Mouse (Mus musculus): Measurements from ENCODE around the gene Fgfr2. TPM values are rescaled to one million over a fixed set of nuclear protein-coding genes. Genes with fewer than 3 reads are reported as not detected.

Gene Fgfr2
- polyA plus RNA-seq, 1 experiment from 2014 or later: 20.3 TPM

GRCm38 (mm10) chr7:130944766-130945475 is 2178.2 kb downstream of the Fgfr2 start:
- H3K27me3 ChIP-seq (ENCODE audit: control insufficient read depth, insufficient read depth, low read length): no peaks in the 10 kb centered on the region
- H3K4me1 ChIP-seq (ENCODE audit: control insufficient read depth, insufficient read depth, low read length): peaks cover 22% of the 10 kb centered on the region
- no peaks in the 10 kb centered on the region for H3K9me3 ChIP-seq (replicated peaks; ENCODE audit: control insufficient read depth, low read length)
- H3K9ac ChIP-seq (ENCODE audit: low read length): no peak overlapping the region
- no peak overlapping the region for H3K27ac ChIP-seq (ENCODE audit: low read length)
- H3K4me3 ChIP-seq (ENCODE audit: low read length): no peak overlapping the region
- 90% methylated on average over 11 of the region's 11 CpGs for WGBS
- no peak for ATAC-seq (replicated peaks; ENCODE audit: extremely low read depth, insufficient read depth, low FRiP score)
- H3K4me2 ChIP-seq (ENCODE audit: low read depth, low read length): no peak overlapping the region
- H3K36me3 ChIP-seq (ENCODE audit: control insufficient read depth, insufficient read depth): no peaks in the 10 kb centered on the region

DNA sequence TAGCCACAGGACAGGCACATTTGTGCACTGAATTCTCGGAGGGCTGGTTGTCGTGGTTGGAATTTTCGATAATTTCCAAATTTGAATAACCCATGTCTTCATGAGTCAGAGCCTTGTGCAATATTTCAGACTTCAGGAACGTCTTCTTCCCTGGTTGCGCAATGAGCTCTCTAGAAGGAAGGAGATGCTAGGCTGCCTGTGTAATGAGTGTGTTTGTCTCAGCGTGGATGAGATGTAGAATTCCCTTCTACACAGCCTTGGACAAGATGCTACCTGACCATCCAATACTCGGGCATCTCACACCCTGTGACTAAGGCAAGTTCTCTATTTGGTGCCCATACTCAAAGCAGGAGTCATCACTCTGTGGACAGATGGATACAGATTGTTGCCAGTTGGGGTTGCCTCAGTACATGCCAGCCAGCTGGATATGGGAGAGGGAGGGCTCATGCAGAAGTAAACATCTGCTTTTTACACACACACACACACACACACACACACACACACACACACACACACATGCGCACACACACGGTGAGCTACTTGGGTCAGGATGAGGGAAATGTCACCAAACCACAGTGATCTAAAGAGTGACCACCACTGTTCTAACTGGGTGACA is 2179.8 kb downstream of the Fgfr2 start:
- Histone ChIP-seq H3K36me3 (ENCODE audit: control insufficient read depth, insufficient read depth) (no peaks in the 10 kb centered on the region), H3K9me3 (replicated peaks; ENCODE audit: control insufficient read depth, low read length) (no peaks in the 10 kb centered on the region), H3K4me1 (ENCODE audit: control insufficient read depth, insufficient read depth, low read length) (peaks cover 13% of the 10 kb centered on the region), H3K4me3 (ENCODE audit: low read length) (no peak overlapping the region), H3K27me3 (ENCODE audit: control insufficient read depth, insufficient read depth, low read length) (no peaks in the 10 kb centered on the region), H3K9ac (ENCODE audit: low read length) (no peak overlapping the region), H3K4me2 (ENCODE audit: low read depth, low read length) (no peak overlapping the region), H3K27ac (ENCODE audit: low read length) (no peak overlapping the region)
- WGBS: 84% methylated on average over 9 of the region's 9 CpGs
- ATAC-seq (replicated peaks; ENCODE audit: extremely low read depth, insufficient read depth, low FRiP score): no peak

DNA sequence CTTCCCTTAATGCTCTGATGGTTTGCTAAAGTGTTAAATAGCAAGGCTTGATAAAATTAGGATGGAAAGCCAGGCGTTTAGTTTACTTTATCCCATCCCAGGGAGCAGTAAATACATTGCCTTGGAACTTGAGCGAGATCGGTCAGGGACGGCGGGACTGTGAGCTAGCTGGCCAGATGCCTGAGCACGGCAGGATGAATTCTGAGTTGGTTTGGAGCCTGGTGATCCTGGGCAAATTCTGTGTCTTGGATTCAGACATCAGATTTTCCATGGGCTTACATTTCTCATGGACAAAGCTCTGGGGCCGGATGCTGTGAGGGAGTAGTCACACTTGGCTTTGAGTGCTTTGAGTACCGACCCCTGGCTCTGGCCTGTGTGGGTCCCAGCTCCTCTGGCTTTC is 2182.4 kb downstream of the Fgfr2 start:
- WGBS: 67% methylated on average over 8 of the region's 8 CpGs
- Histone ChIP-seq H3K9me3 (replicated peaks; ENCODE audit: control insufficient read depth, low read length) (no peaks in the 10 kb centered on the region), H3K27ac (ENCODE audit: low read length) (no peak overlapping the region), H3K36me3 (ENCODE audit: control insufficient read depth, insufficient read depth) (no peaks in the 10 kb centered on the region), H3K4me3 (ENCODE audit: low read length) (no peak overlapping the region), H3K4me2 (ENCODE audit: low read depth, low read length) (no peak overlapping the region), H3K27me3 (ENCODE audit: control insufficient read depth, insufficient read depth, low read length) (0 out of 2 replicates have a peak, but pooled peaks cover 3% of the 10 kb centered on the region), H3K4me1 (ENCODE audit: control insufficient read depth, insufficient read depth, low read length) (peaks cover 17% of the 10 kb centered on the region), H3K9ac (ENCODE audit: low read length) (no peak overlapping the region)
- no peak for ATAC-seq (replicated peaks; ENCODE audit: extremely low read depth, insufficient read depth, low FRiP score)

GRCm38 (mm10) chr7:130938896-130939295 is 2184.3 kb downstream of the Fgfr2 start:
- Histone ChIP-seq H3K9me3 (replicated peaks; ENCODE audit: control insufficient read depth, low read length) (no peaks in the 10 kb centered on the region), H3K9ac (ENCODE audit: low read length) (no peak overlapping the region), H3K36me3 (ENCODE audit: control insufficient read depth, insufficient read depth) (no peaks in the 10 kb centered on the region), H3K27ac (ENCODE audit: low read length) (no peak overlapping the region), H3K4me3 (ENCODE audit: low read length) (no peak overlapping the region), H3K4me2 (ENCODE audit: low read depth, low read length) (no peak overlapping the region), H3K27me3 (ENCODE audit: control insufficient read depth, insufficient read depth, low read length) (peaks cover 11% of the 10 kb centered on the region; the same call in 1 of the 2 replicates), H3K4me1 (ENCODE audit: control insufficient read depth, insufficient read depth, low read length) (peaks cover 19% of the 10 kb centered on the region)
- no peak for ATAC-seq (replicated peaks; ENCODE audit: extremely low read depth, insufficient read depth, low FRiP score)
- WGBS: 88% methylated on average over 8 of the region's 8 CpGs

- peaks cover 19% of the 10 kb centered on the region for H3K4me1 ChIP-seq (ENCODE audit: control insufficient read depth, insufficient read depth, low read length)
- peak overlapping the region; percentile 84; the same call in 1 of the 2 replicates for H3K4me2 ChIP-seq (ENCODE audit: low read depth, low read length)
- ATAC-seq (replicated peaks; ENCODE audit: extremely low read depth, insufficient read depth, low FRiP score): no peak
- H3K27me3 ChIP-seq (ENCODE audit: control insufficient read depth, insufficient read depth, low read length): peaks cover 12% of the 10 kb centered on the region
- no peak overlapping the region for H3K4me3 ChIP-seq (ENCODE audit: low read length)
- WGBS: 58% methylated on average over 4 of the region's 4 CpGs
- H3K27ac ChIP-seq (ENCODE audit: low read length): no peak overlapping the region
- no peaks in the 10 kb centered on the region for H3K36me3 ChIP-seq (ENCODE audit: control insufficient read depth, insufficient read depth)
- no peaks in the 10 kb centered on the region for H3K9me3 ChIP-seq (replicated peaks; ENCODE audit: control insufficient read depth, low read length)
- H3K9ac ChIP-seq (ENCODE audit: low read length): no peak overlapping the region
Observed at GRCm38 (mm10) chr7:130938005-130938404, 2185.1 kb downstream of the Fgfr2 start.

- 0 out of 2 replicates have a peak, but pooled peaks have one; percentile 12 for ATAC-seq (replicated peaks; ENCODE audit: extremely low read depth, insufficient read depth, low FRiP score)
- Histone ChIP-seq H3K27ac (ENCODE audit: low read length) (no peak overlapping the region), H3K9me3 (replicated peaks; ENCODE audit: control insufficient read depth, low read length) (no peaks in the 10 kb centered on the region), H3K4me2 (ENCODE audit: low read depth, low read length) (peak overlapping the region; percentile 84), H3K9ac (ENCODE audit: low read length) (peak overlapping the region; percentile 71; the same call in 1 of the 2 replicates), H3K4me1 (ENCODE audit: control insufficient read depth, insufficient read depth, low read length) (peaks cover 19% of the 10 kb centered on the region), H3K27me3 (ENCODE audit: control insufficient read depth, insufficient read depth, low read length) (peaks cover 13% of the 10 kb centered on the region), H3K36me3 (ENCODE audit: control insufficient read depth, insufficient read depth) (no peaks in the 10 kb centered on the region), H3K4me3 (ENCODE audit: low read length) (peak overlapping the region; percentile 65)
- WGBS: 23% methylated on average over 12 of the region's 12 CpGs
Observed at GRCm38 (mm10) chr7:130937266-130937841, 2185.8 kb downstream of the Fgfr2 start.

- peak overlapping the region; percentile 84 for H3K4me2 ChIP-seq (ENCODE audit: low read depth, low read length)
- H3K4me1 ChIP-seq (ENCODE audit: control insufficient read depth, insufficient read depth, low read length): peaks cover 19% of the 10 kb centered on the region
- peak; percentile 31; the same call in 1 of the 2 replicates for ATAC-seq (replicated peaks; ENCODE audit: extremely low read depth, insufficient read depth, low FRiP score)
- H3K9ac ChIP-seq (ENCODE audit: low read length): peak overlapping the region; percentile 71
- no peaks in the 10 kb centered on the region for H3K36me3 ChIP-seq (ENCODE audit: control insufficient read depth, insufficient read depth)
- H3K4me3 ChIP-seq (ENCODE audit: low read length): peak overlapping the region; percentile 65
- no peak overlapping the region; the same call in 1 of the 2 replicates for H3K27ac ChIP-seq (ENCODE audit: low read length)
- peaks cover 13% of the 10 kb centered on the region for H3K27me3 ChIP-seq (ENCODE audit: control insufficient read depth, insufficient read depth, low read length)
- under 1% methylated on average over 49 of the region's 49 CpGs for WGBS
- no peaks in the 10 kb centered on the region for H3K9me3 ChIP-seq (replicated peaks; ENCODE audit: control insufficient read depth, low read length)
Observed at GRCm38 (mm10) chr7:130936472-130936951, 2186.6 kb downstream of the Fgfr2 start.

GRCm38 (mm10) chr7:130935793-130936471 is 2187.2 kb downstream of the Fgfr2 start, which contains the start of gene Htra1:
TSS of gene Htra1 (plus strand) at chr7:130936111.
- Histone ChIP-seq H3K4me2 (ENCODE audit: low read depth, low read length) (peak within 1 kb of the TSS; percentile 84), H3K27ac (ENCODE audit: low read length) (peak within 1 kb of the TSS; percentile 15; the same call in 1 of the 2 replicates), H3K4me1 (ENCODE audit: control insufficient read depth, insufficient read depth, low read length) (peaks cover 19% of the 10 kb centered on the region), H3K27me3 (ENCODE audit: control insufficient read depth, insufficient read depth, low read length) (peaks cover 13% of the 10 kb centered on the region), H3K36me3 (ENCODE audit: control insufficient read depth, insufficient read depth) (no peaks in the 10 kb centered on the region), H3K9ac (ENCODE audit: low read length) (peak within 1 kb of the TSS; percentile 71), H3K4me3 (ENCODE audit: low read length) (peak within 1 kb of the TSS; percentile 65), H3K9me3 (replicated peaks; ENCODE audit: control insufficient read depth, low read length) (no peaks in the 10 kb centered on the region)
- WGBS: under 1% methylated on average over 70 of the region's 70 CpGs
- peak; percentile 88 for ATAC-seq (replicated peaks; ENCODE audit: extremely low read depth, insufficient read depth, low FRiP score)
